Mouse (Mus musculus): Measurements from ENCODE around the gene Cysrt1.

GRCm38 (mm10) chr2:25229582-25229981 lies 12.7 kb downstream of the Cysrt1 start:
- TF ChIP-seq POLR2A (IDR thresholded peaks at IDR 0.05; ENCODE audit: borderline replicate concordance, extremely low read depth, low read depth, low read length) (no peak), CTCF (IDR thresholded peaks at IDR 0.05; ENCODE audit: insufficient read depth, low read length) (no peak)

Data from lung, adult 2 months (tissue).